Mouse (Mus musculus): ENCODE data around the gene Aqp8.
A peak's percentile ranks its signal among the peaks of the same experiment; 100 is the strongest.

- TF ChIP-seq CTCF (IDR thresholded peaks at IDR 0.05; ENCODE audit: borderline replicate concordance, extremely low read depth, insufficient read depth, insufficient read length) (peak; percentile 97), POLR2A (IDR thresholded peaks at IDR 0.05; ENCODE audit: borderline replicate concordance, extremely low read depth, insufficient read depth, insufficient read length, poor library complexity, severe bottlenecking) (no peak)
These were observed 3.7 kb downstream of the Aqp8 start for GRCm38 (mm10) chr7:123465692-123466387.

Measured in brain, embryonic 14.5 days (tissue).